Mouse (Mus musculus): ENCODE measurements at regions not wholly inside any gene's neighbourhood (a gene's known extent, or its start where the extent isn't known, plus 50 kb on each side); places are given as distances from the start of the nearest gene placed in this dataset.
"Not testable (repeated sequence)": the region's sequence is repeated elsewhere in the genome, so short reads cannot be mapped to it uniquely, and the experiment has no call there.

GRCm38 (mm10) chr14:36155757-36156156, 61.0 kb downstream of the 4930474N05Rik start:
- no peak for DNase-seq (ENCODE audit: low read depth, low spot score)

DNA sequence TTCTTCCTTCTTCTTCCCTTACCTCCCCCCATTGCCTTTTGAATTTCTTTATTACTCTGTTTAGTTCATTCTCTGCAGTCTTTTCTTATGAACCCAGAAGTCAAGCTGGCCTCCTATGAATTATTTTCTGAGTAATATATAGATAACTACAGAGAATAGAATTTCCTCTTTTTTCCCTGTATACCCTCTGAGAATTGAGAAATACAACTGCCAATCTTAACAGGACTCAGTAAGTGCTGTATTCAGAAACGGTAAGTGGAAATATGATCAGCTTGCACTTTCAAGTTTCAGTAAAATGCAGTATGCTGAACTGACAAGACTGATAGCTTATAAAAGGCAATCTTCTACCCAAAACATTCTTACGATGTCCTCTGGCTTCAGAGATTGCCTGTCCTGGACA, 61.5 kb downstream of the 4930474N05Rik start:
- DNase-seq (ENCODE audit: low read depth, low spot score): no peak

GRCm38 (mm10) chr14:36183701-36184100, 89.0 kb downstream of the 4930474N05Rik start:
- DNase-seq (ENCODE audit: low read depth, low spot score): no peak

- no peak for DNase-seq (ENCODE audit: low read depth, low spot score)
Measured at GRCm38 (mm10) chr14:36196517-36196916, 101.8 kb downstream of the 4930474N05Rik start.

DNA sequence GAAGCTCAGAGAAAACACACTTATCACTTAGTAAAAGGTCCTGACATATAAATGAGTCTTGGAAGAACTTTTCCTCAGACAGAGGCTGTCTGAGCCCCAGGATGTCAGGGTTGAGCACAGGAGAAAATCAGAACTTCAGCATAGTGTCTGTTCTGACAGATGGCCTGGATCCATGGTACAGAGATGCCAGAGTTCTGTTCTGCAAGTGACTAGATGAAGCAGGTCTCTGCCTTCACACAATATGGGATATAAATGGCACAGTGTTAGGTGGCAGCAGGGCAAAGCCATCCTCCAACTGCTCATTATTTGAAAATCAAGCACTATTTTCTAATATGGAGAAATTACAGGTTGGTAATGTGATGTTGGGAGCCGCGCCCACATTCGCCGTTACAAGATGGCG, 103.7 kb downstream of the 4930474N05Rik start:
- no peak for DNase-seq (ENCODE audit: low read depth, low spot score)

DNA sequence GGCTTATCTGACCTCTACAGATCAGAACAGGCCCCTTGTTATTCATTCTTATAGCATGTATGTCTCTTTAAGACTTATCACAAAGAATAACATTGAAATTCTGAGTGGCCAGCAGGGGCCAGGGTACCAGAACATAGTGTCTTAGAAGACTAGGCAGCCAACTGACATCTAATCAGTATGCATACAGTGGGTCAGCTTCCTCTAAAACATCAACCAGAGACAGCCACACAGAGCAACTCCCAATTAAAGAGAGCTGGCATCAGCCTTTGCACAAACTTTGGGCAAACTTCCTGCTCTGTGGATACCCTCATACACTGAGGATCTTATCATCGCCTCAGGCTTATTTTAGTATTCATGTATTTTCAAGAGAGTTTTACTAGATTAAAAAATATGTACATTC, 109.1 kb downstream of the 4930474N05Rik start:
- DNase-seq (ENCODE audit: low read depth, low spot score): no peak

GRCm38 (mm10) chr14:36212830-36213229, 118.1 kb downstream of the 4930474N05Rik start:
- peak; percentile 35 for DNase-seq (ENCODE audit: low read depth, low spot score)

- DNase-seq (ENCODE audit: low read depth, low spot score): no peak
Measured at GRCm38 (mm10) chr14:36245849-36246248, 151.1 kb downstream of the 4930474N05Rik start.

- no peak for DNase-seq (ENCODE audit: low read depth, low spot score)
Measured at GRCm38 (mm10) chr14:36262126-36262525, 167.4 kb downstream of the 4930474N05Rik start.

DNA sequence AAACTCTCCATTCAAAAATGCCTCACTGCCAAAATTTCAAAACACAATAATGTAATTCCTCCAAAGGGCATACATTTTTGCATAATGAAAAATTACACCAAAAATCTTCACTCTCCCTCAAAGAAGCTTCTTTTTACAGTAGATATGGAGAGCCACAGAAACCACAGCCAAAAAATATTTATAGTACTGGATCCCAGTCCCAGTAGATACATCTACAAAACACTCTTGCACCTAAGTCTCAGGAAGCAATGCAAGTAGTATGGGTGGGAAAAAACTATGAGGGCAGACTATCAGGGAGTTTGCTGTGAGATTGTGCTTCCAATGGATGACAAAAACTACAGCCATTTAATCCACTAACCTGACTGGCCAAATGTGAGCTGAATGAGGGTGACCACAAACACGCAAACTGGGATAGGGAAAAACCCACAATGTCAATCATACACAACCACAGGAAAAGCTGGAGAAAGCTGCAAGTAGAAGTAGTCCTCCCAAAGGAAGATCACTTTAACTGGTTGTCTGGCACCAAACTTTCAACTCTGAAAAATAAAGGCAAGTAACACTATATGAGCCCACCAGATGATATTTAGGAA, 189.2 kb downstream of the 4930474N05Rik start:
- no peak for DNase-seq (ENCODE audit: low read depth, low spot score)

DNA sequence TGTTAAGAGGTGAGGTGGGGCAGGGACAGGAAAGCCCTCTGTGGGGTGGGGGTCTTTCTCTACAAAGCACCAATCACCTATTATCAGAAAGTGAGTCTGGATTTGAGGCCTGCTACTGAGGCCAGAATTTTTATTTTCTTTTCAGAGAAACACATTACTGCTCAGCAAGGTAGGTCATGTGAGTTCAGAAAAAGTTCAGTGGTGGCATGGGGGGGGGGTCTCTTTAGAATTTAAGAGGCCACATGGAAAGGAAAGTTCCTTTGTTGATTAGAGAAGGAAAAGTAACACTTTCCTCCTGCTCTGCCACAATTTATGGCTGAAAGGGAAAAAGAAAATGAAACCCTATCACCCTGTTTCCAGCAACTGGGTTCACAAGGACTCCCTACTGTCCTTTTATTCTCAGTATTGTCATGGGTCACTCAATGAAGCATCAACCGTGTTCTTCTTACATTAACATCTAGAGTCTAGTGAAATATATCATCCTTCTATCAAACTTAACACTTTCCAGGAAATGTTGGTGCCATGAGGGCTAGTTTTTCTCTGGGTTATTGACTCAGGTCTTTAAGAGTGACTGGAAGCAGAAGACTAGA, 194.1 kb downstream of the 4930474N05Rik start:
- no peak for DNase-seq (ENCODE audit: low read depth, low spot score)

DNA sequence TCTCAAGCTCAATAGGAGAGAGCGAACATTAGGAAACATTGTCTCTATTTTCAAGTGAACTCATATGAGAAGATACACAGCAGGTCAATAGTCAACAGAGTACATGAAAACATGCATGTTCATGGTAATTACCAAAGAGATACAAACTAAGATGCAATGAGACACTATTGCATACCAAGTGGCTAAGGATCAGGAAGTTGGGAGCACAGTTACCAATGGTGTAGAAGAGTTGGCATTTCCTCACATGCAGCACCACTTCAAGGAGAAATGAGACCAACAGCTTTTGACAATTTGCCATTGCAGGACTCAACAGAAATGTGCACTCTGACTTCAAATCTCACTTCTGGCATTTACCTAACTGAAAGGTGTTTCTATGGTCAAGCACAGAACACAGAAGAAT, 215.6 kb downstream of the 4930474N05Rik start:
- no peak for DNase-seq (ENCODE audit: low read depth, low spot score)

- DNase-seq (ENCODE audit: low read depth, low spot score): not testable (repeated sequence)
Measured at GRCm38 (mm10) chr14:36314673-36315072, 220.0 kb downstream of the 4930474N05Rik start.

DNA sequence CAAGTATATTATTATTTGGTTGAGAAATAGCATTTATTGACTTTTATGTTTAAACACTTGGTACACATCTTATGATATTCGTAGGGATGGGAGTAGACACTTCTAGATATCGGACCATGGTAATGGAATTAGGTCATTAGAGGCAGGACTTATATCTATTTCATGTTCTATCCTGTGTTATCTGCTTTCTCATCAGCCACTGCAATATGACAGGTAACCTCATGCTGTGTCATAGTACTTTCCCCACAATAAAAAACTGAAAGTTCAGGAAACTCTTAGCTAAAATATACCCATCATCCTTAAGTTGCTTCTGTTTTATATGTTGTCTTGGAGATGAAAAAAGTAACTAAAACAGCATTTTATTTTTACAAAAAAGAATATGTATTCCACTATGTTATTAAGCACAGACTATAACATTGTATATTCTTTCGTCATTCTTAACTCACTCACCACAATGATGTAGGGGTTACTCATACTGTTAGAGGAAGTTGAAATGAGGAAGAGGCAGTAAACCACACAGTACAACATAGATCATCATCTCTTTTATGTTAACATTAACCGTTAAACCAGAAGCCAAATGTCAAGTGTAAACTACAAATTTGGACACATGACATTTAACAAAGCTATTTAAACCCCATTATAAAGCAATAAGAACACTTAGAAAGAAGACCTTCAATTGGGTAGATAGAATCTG, 221.8 kb downstream of the 4930474N05Rik start:
- DNase-seq (ENCODE audit: low read depth, low spot score): no peak

DNA sequence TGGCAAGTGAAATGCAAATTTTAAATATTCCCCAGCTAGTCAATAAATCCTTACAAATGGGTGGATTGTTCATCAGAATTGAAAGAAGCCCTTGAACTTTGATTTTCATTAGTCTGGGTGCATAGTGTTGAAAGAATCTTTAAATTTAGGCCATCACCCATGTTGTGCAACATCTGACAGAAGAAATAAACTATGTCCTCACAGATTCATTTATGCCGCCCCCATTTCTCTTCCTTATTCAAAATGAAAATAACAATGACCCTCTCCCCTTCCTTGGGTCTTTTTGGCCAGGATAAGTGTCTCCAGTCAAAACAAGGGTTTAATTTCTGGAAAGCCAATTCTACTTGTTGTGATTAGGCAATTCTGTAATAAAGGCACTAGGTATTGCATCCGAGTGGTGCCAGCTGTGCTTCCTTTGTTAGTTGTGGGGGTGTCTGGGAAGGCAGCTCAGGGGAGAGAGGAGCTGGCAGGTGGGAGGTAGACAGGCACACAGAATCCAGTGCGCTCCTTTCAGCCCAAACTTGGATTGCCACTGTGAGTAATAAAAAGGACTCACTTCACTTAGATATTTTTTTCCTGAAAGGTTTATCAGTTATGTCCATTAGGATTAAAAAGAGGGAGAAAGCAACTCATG, 233.7 kb downstream of the 4930474N05Rik start:
- no peak for DNase-seq (ENCODE audit: low read depth, low spot score)

GRCm38 (mm10) chr14:36340832-36341231, 246.1 kb downstream of the 4930474N05Rik start:
- DNase-seq (ENCODE audit: low read depth, low spot score): no peak

All from embryo, embryonic 11.5 days (tissue).